Mouse (Mus musculus): Measurements from ENCODE around the gene Vmn1r5. TPM values are rescaled to one million over a fixed set of nuclear protein-coding genes. Genes with fewer than 3 reads are reported as not detected.

The Vmn1r5 gene
- polyA plus RNA-seq (2012; rRNA removed): not detected in 2 replicates

DNA sequence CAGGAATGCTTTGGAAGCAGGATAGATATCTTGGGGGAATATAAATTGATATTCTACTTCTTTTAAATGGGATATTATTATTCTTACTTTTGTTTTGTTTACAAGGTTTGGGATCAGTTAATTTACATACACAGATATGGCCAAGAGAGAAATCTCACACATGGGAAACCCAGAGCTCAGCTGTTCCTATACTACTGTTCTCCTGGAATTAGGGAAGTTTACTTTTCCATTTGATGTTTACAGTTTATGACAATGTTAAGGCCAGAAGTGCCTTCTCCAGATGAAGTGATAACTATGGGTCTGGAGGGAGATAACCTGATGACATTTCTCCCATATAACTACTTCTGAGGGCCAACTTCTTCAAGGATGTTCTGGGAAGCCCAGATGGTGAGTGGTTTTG is at the start of gene Vmn1r5:
Gene Vmn1r5 (plus strand): TSS at position 301 of the 400 bp plus-strand sequence.

DNA sequence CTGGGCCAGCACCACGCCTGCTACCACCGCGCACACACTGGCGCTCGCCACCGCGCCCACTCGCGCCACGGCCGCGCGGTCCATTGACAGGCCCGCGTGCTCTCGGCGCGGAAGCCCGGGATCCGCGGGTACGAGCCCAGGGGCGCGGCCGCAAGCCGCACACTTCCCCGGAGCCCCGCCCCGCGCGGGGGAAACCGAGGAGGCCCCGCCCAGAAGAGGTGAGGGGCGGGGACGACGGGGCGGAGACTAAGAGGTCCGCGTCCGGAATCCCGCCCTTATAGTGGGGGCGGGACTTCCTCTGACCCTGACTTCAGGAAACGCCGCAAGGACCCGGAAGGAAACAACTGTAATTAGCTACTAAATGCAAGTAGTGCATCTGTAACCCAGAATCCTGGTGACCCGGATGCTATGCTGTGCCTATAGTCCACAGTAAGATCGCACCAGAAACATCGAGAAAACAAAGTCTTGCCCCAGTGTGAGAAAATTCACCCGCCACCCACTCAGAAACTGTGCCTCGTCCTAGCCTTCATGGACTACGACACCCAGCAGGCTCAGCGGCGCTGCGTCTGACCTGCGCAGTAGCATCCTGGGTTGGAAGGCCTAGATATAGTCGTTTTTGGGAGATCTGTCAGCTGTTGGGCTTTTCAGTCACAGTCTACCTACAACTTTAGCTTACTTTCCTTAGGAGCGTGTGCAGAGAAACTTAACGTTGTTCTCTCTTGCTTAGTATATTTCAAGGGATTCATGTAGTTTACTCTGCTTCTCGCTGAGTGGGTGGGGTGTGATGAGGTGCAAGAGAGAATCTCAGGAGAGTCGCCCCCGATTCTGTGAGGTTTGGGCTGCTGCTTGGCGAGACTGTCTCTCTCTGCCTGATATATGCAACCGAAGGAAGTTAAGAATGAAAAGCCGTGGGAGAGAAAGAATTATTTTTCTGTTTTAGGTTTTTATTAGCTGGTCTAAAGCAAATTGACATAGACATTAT is 46.1 kb upstream of the Vmn1r5 start, which contains the start of the genes Nt5c3 and Vmn1r4:
Gene Nt5c3 (minus strand): TSS at position 207 of the 982 bp plus-strand sequence.
Gene Vmn1r4 (plus strand): TSS at position 290 of the 982 bp plus-strand sequence.

DNA sequence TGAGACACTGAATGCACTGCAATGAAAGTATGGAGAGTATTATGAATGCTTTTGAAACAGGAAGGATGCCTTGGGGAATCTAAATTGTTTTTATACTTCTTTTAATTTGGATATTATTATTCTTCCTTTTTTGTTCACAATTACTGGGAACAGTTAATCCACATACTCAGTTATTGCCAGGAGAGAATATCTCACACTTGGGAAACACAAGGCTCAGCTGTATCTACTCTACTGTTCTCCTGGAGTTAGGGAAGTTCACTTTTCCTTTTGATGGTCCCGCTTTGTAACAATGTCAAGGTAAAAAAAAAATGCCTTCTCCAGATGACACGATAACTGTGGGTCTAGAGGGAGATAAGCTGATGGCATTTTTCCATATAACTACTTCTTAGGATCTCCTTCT is 26.9 kb downstream of the Vmn1r5 start, which contains the start of gene Vmn1r6:
Gene Vmn1r6 (plus strand): TSS at position 301 of the 400 bp plus-strand sequence.

DNA sequence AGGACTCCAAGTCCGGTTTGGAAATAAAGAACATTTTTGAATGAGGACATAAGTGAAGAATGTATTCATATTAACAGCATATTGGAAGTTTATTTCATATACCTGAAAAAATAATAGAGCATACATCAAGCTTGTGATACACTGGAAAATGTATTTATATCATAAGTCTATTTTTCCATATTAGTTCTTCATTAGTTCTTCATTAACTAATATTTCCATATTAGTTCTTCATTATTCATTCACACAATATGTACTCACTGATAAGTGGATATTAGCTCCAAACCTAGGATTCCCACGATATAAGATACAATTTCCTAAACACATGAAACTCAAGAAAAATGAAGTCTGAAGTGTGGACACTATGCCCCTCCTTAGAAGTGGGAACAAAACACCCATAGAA is 55.2 kb downstream of the Vmn1r5 start, which contains the start of gene Vmn1r7:
Gene Vmn1r7 (minus strand): TSS at position 101 of the 400 bp plus-strand sequence.

DNA sequence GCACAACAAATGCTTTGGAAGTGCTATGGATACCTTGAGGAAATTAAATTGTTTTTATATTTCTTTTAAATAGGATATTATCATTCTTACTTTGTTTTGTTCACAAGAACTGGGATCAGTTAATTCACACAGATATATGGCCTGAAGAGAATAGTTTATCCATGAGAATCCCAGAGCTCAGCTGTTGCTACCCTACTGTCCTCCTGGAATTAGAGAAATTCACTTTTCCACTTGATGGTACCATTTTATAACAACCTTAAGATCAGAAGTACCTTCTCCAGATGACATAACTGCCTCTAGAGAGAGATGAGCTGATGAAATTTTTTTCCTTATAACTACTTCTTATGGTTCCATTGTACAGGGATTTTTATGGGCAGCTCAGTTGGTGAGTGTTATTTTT is 61.9 kb downstream of the Vmn1r5 start, which contains the start of gene Vmn1r8:
Gene Vmn1r8 (plus strand): TSS at position 301 of the 400 bp plus-strand sequence.

Other genes with a start within 250 kb of the Vmn1r5 start
- gene Kbtbd2, start 172.5 kb upstream of the Vmn1r5 start, polyA plus RNA-seq (2012; rRNA removed): 1.0 and 1.8 TPM in 2 replicates
- gene Fkbp9, start 138.2 kb upstream of the Vmn1r5 start, polyA plus RNA-seq (2012; rRNA removed): 11.7 and 31.5 TPM in 2 replicates
- gene Nt5c3, start 46.3 kb upstream of the Vmn1r5 start, polyA plus RNA-seq (2012; rRNA removed): 2.8 TPM in 2 replicates
- not detected in 2 replicates for gene Vmn1r4, start 46.3 kb upstream of the Vmn1r5 start, polyA plus RNA-seq (2012; rRNA removed)
- not detected in 2 replicates for gene Vmn1r6, start 27.0 kb downstream of the Vmn1r5 start, polyA plus RNA-seq (2012; rRNA removed)
- not detected in 2 replicates for gene Vmn1r7, start 55.1 kb downstream of the Vmn1r5 start, polyA plus RNA-seq (2012; rRNA removed)
- gene Vmn1r8, start 62.0 kb downstream of the Vmn1r5 start, polyA plus RNA-seq (2012; rRNA removed): not detected in 2 replicates
- gene Vmn1r9, start 96.5 kb downstream of the Vmn1r5 start, polyA plus RNA-seq (2012; rRNA removed): not detected in 2 replicates
- not detected in 2 replicates for gene Vmn1r10, start 139.2 kb downstream of the Vmn1r5 start, polyA plus RNA-seq (2012; rRNA removed)
- not detected in 2 replicates for gene Vmn1r11, start 163.2 kb downstream of the Vmn1r5 start, polyA plus RNA-seq (2012; rRNA removed)
- gene Vmn1r12, start 186.6 kb downstream of the Vmn1r5 start, polyA plus RNA-seq (2012; rRNA removed): not detected in 2 replicates
- gene Vmn1r13, start 233.0 kb downstream of the Vmn1r5 start, polyA plus RNA-seq (2012; rRNA removed): not detected in 2 replicates

All from stomach, adult 2 months (tissue).